Mouse (Mus musculus) hindbrain, embryonic 13.5 days (tissue): ENCODE results near the gene Vasn. TPM values are rescaled to one million over a fixed set of nuclear protein-coding genes. Genes with fewer than 3 reads are reported as not detected.

Experiments used
- ATAC-seq: fragments of 200-750 bp; cut with Nextera tagmentation; 2 replicates; pipeline ENCODE4 v1.8.0; 2017; ENCODE audit warnings: moderate TSS enrichment; ENCODE audit not compliant: low FRiP score
- H3K27ac ChIP-seq: fragments of 300-500 bp; sonication (generic); 2 replicates; pipeline ENCODE4 v1.5.1; 2015; ENCODE audit warnings: inconsistent platforms, mild to moderate bottlenecking, moderate library complexity
- H3K27me3 ChIP-seq: fragments of 300-500 bp; sonication (generic); 2 replicates; pipeline ENCODE4 v1.6.1; 2015; ENCODE audit warnings: mild to moderate bottlenecking, inconsistent platforms
- H3K36me3 ChIP-seq: fragments of 300-500 bp; sonication (generic); 2 replicates; pipeline ENCODE4 v1.6.1; 2015; ENCODE audit warnings: mild to moderate bottlenecking, inconsistent platforms
- H3K4me1 ChIP-seq: fragments of 300-500 bp; sonication (generic); replicated peaks from 2 replicates; pipeline ENCODE4 v1.6.1; 2015; ENCODE audit warnings: inconsistent platforms
- H3K4me2 ChIP-seq: fragments of 300-500 bp; sonication (generic); 2 replicates; pipeline ENCODE4 v1.6.1; 2015; ENCODE audit warnings: inconsistent platforms, mild to moderate bottlenecking, moderate library complexity
- H3K4me3 ChIP-seq: fragments of 300-500 bp; sonication (generic); 2 replicates; pipeline ENCODE4 v1.5.1; 2015; ENCODE audit warnings: mild to moderate bottlenecking, inconsistent platforms
- H3K9ac ChIP-seq: fragments of 300-500 bp; sonication (generic); 2 replicates; pipeline ENCODE4 v1.6.1; 2015; ENCODE audit warnings: mild to moderate bottlenecking, inconsistent platforms
- H3K9me3 ChIP-seq: fragments of 300-500 bp; sonication (generic); 2 replicates; pipeline ENCODE4 v1.6.1; 2016; ENCODE audit warnings: inconsistent platforms
- WGBS: fragments of 180-500 bp; shearing (Covaris S2); methylation state at CpG from one replicate; pipeline ENCODE4 v1.1.7; 2015; 5-methylcytosine and 5-hydroxymethylcytosine counted together
- polyA plus RNA-seq: library from polyadenylated mRNA; unstranded; fragments of >200 nt; fragmentation: Nextera tagmentation; extraction: Ambion mirVana; gene quantifications from 2 replicates; pipeline ENCODE4 v1.2.1, GENCODE M21; 2015

The Vasn gene
- polyA plus RNA-seq, 1 experiment from 2014 or later = 6.3 TPM

DNA sequence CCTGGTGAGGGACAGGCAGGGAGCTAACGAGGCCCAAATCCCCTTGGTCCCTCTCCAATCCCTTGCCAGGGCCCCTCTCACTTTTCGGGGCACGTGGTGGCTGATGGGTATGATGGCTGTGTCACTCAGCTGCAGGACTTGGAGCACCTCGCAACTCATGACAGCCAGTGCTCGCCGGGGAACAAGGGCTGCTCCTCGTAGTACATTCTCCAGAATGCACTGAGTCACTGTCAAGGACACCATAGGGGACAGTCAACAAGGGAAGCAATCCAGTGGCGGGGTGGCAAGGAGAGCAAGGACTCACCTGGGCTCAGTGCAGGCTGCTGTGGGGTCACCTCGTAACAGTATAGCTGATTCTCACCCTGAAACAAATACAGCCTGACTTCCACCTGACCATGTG, 5.1 kb upstream of the Vasn start:
- no peaks in the 10 kb centered on the region for H3K9me3 ChIP-seq
- ATAC-seq = no peak
- no peak overlapping the region for H3K4me2 ChIP-seq
- 89% methylated on average over 9 of the region's 9 CpGs for WGBS
- H3K4me3 ChIP-seq = no peak overlapping the region
- peaks cover 7% of the 10 kb centered on the region for H3K4me1 ChIP-seq
- no peaks in the 10 kb centered on the region for H3K27me3 ChIP-seq
- peaks cover 55% of the 10 kb centered on the region for H3K36me3 ChIP-seq
- no peak overlapping the region for H3K9ac ChIP-seq
- no peak overlapping the region for H3K27ac ChIP-seq

DNA sequence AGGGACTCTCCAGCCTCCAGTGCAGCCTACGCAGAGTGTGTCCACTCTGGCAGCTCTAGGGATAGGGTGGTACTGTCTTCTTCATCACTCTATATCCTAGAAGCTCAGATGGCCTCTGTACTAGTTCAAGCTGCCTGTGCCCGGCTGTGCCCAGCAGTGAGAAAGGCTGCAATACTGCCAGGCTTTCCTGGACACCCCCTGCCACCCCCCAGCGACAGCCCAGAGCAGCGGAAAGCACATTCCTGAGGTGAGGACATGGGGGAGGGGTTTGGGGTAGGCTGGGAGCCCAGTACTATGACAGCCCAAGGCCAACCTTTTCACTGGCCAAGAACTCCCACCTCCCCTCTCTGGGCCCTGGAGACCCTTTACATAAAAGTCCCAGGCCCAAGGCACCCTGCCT, 4.0 kb upstream of the Vasn start:
- no peak for ATAC-seq
- Histone ChIP-seq H3K27me3 (no peaks in the 10 kb centered on the region), H3K27ac (no peak overlapping the region), H3K9ac (peak overlapping the region; percentile 5; the same call in 1 of the 2 replicates), H3K4me3 (no peak overlapping the region), H3K4me2 (no peak overlapping the region), H3K36me3 (peaks cover 46% of the 10 kb centered on the region), H3K9me3 (no peaks in the 10 kb centered on the region), H3K4me1 (peaks cover 18% of the 10 kb centered on the region)
- 75% methylated on average over 4 of the region's 4 CpGs for WGBS

DNA sequence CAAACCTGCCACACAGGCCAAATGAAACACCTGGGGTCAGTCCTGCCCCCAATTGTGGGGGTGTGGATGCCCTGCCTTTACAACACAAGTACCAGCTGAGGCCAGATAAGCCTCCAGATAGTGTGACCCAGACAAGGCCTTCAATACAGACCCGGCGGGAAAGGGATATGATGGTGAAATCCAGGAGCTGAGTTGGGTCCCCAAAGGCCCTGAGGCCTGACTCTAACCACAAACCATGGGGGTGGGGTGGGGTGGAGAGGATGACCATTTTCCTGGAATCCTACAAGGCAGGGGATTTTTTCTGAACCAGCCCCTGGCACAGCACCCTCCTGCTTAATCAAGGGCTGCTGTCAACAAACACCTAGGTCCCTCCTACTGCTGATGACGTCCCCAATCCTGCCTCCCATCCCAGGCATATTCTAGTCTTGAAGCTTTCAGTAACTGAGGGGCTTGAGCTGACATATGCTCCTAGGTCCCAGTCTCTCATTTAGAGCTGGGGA, 800 bp upstream of the Vasn start:
- Histone ChIP-seq H3K36me3 (peaks cover 23% of the 10 kb centered on the region), H3K27me3 (no peaks in the 10 kb centered on the region), H3K4me2 (no peak overlapping the region), H3K27ac (no peak overlapping the region), H3K9ac (no peak overlapping the region), H3K4me1 (peaks cover 50% of the 10 kb centered on the region), H3K4me3 (no peak overlapping the region), H3K9me3 (no peaks in the 10 kb centered on the region)
- 95% methylated on average over 3 of the region's 3 CpGs for WGBS
- no peak for ATAC-seq

DNA sequence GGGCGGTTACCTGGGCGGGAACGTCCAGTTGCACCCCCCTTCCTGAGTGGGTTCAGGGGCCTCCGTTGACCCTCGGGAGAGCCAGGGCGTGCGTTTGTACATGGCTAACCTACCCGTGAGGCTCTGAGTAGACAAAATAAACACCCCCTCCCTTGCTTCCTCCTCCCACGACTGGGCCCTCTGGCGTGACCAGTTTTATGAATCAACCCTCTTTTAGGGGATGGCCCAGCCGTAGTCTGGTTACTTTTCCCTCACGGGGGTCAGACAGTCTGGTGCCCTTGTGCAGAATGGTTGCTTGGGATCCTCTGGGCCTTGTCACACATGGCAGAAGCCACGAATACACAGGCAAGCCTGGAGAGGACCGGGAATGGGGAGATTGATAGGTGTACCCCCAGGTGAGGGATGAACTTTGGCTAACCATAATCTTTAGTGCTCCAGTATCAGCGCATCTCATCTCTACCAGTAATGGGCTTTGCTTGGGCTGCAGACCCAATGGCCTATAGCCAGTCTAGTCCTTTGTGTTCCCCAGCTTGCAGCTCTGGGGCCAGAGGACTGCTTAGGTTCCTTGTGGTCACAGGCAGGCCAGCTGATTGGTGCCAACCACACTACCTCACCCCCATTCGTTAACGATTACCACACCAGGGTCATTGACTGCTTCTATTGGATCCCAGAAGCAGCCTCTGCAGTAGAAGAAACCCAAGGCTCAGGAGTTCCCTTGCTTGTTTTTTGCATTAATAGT, 695 bp downstream of the Vasn start:
- H3K9me3 ChIP-seq = no peaks in the 10 kb centered on the region
- H3K4me1 ChIP-seq = peaks cover 59% of the 10 kb centered on the region
- H3K36me3 ChIP-seq = 0 out of 2 replicates have a peak, but pooled peaks cover 12% of the 10 kb centered on the region
- peak; percentile 29; the same call in 1 of the 2 replicates for ATAC-seq
- H3K27me3 ChIP-seq = no peaks in the 10 kb centered on the region
- peak overlapping the region; percentile 77 for H3K9ac ChIP-seq
- peak overlapping the region; percentile 70 for H3K27ac ChIP-seq
- peak overlapping the region; percentile 80 for H3K4me2 ChIP-seq
- 9% methylated on average over 17 of the region's 17 CpGs for WGBS
- H3K4me3 ChIP-seq = peak overlapping the region; percentile 53

DNA sequence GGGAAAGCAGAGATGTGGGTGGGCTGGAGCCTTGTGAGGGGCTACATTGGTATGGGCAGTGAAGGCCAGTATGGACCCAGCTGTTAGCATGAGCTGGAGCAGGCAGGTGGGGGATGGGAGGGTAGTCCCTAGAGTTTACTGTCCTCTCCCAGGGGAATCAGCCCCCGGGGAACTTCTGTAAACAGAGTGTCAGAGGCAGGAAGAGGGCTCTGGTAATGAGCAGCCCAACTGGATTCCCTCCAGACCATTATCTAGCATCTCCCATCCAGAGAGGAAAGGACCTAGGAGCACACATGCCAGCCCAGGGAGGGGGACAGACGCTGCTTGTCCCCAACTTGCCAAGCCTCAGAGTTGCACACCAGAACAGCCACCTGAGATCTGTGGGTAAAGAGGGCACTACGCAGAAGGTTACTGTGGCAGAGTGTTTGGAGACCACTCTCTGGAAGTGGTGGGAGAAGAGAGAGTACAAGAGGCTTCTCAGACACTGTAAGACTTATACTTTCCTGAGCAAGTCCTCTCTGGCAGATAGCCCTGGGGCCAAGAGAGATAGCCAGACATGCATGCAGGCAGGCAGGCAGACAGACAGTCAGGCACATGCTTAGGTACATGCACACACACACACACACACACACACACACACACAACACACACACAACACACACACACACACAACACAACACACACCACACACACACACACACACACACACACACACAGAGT, 1.5 kb downstream of the Vasn start:
- peak overlapping the region; percentile 80 for H3K4me2 ChIP-seq
- no peaks in the 10 kb centered on the region for H3K27me3 ChIP-seq
- H3K27ac ChIP-seq = peak overlapping the region; percentile 58
- H3K9ac ChIP-seq = peak overlapping the region; percentile 77
- ATAC-seq = no peak
- 37% methylated on average over 3 of the region's 3 CpGs for whole genome bisulfite sequencing
- H3K36me3 ChIP-seq = 0 out of 2 replicates have a peak, but pooled peaks cover 12% of the 10 kb centered on the region
- H3K4me1 ChIP-seq = peaks cover 59% of the 10 kb centered on the region
- H3K9me3 ChIP-seq = no peaks in the 10 kb centered on the region
- peak overlapping the region; percentile 53 for H3K4me3 ChIP-seq

DNA sequence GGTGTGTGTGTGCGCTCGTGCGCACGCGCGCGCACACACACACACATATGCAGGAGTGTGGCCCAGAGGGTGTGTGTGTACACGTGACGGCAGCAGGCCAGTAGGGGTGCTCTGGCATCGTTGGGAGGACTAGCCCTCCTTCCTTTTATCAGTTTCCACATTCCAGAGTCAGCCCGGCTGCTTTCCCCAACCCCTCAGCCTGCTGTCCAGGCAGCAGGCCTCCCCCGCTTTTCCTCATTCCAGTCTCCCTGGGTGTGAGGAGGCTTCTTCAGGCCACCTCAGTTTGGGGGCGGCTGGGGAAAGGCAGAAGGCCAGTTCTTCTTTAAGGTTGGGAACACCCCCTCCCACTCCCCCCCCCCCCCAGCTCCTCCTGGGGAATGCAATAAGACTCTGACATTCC, 2.4 kb downstream of the Vasn start:
- H3K4me3 ChIP-seq = no peak overlapping the region

DNA sequence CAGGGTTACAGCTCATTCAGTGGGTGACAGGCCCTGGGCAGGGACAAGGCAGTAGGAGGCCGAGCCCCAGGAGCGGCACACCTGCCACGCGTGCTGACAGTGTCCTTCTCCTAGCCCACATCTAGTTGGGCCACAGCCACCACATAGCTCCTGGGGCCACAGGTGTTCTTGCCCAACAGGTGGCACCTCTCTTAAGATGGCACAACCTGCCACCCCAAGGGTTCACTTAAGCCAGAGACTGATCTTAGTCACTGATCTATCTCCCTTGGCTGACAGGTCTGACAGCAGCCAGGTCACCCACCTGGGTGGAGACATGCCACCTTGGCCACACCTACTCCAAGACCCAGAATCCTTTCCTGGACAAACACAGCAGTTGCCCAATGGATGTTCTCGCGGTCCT, 3.2 kb downstream of the Vasn start:
- Histone ChIP-seq H3K9me3 (no peaks in the 10 kb centered on the region), H3K36me3 (peaks cover 6% of the 10 kb centered on the region; the same call in 1 of the 2 replicates), H3K4me3 (no peak overlapping the region), H3K9ac (no peak overlapping the region), H3K4me1 (peaks cover 74% of the 10 kb centered on the region), H3K4me2 (peak overlapping the region; percentile 15), H3K27me3 (no peaks in the 10 kb centered on the region), H3K27ac (peak overlapping the region; percentile 32)
- no peak for ATAC-seq
- WGBS = 77% methylated on average over 6 of the region's 6 CpGs

More for the DNA sequence above, 2.4 kb downstream of the Vasn start:
- Histone ChIP-seq H3K4me2 (peak overlapping the region; percentile 15), H3K27ac (peak overlapping the region; percentile 58), H3K36me3 (0 out of 2 replicates have a peak, but pooled peaks cover 9% of the 10 kb centered on the region), H3K9ac (0 out of 2 replicates have a peak overlapping the region, but pooled peaks have one; percentile 39), H3K9me3 (no peaks in the 10 kb centered on the region), H3K4me1 (peaks cover 67% of the 10 kb centered on the region), H3K27me3 (no peaks in the 10 kb centered on the region)
- ATAC-seq = no peak
- 39% methylated on average over 13 of the region's 13 CpGs for WGBS

DNA sequence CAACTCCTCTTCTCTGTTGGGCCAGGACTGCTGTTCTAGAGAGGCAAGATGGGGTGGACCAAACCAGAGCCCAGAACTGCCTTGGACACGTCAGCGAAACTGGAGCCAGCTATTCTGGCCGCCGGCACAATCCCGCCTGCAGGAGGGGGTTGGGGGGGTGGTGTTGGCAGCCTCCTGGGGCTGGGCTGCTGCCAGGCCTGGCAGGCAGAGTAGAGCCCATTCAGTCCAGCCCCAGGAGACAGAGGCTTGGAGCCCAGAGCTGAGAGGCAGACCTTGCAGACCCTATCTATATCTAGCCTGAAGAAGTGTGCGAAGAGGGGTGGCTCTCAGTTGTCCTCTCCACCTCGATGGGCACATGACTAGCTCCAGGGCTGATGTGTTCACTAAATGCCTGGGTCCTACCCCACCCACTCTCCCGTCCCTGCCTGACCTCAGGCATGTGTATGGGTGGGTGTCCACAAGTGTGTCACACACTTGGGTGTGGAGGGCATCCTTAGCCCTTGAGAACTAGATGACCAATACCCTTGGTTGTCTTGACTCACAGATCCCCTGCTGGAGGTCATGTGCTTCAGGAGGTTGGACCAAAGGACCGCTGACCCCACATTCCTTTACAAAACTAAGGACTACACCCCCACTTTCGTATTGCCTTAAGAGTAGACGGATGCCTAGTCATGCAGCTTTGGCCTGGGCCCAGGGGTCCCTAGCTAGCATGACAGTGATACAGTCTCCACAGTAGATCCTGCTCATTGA, 4.1 kb downstream of the Vasn start:
- Histone ChIP-seq H3K27ac (peak overlapping the region; percentile 32), H3K4me1 (peaks cover 77% of the 10 kb centered on the region), H3K4me3 (no peak overlapping the region)

DNA sequence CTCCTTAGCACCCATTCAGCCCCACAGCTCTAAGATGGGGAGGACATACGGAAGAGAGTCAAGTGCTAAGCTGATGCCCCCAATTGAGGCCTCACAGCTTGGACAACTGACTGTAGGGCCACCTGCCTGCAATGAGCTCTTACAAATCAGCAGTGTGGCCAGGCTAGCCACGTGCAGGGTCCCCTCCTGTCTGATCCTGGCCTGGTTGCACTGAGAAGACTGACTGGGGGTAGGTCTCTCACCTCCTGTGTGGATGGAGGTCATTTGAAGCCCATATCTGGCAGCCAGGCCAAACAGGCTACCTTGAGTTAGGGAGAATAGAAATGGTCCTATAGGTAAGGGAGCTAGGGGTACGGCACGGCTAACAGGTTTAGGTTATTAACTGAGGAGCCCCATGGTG, 6.1 kb downstream of the Vasn start:
- Histone ChIP-seq H3K27ac (no peak overlapping the region), H3K9ac (no peak overlapping the region), H3K9me3 (no peaks in the 10 kb centered on the region), H3K4me1 (peaks cover 58% of the 10 kb centered on the region), H3K4me3 (no peak overlapping the region), H3K4me2 (no peak overlapping the region), H3K27me3 (no peaks in the 10 kb centered on the region), H3K36me3 (peaks cover 34% of the 10 kb centered on the region)
- no peak for ATAC-seq
- WGBS = 86% methylated on average over 4 of the region's 4 CpGs

More for the DNA sequence above, 4.1 kb downstream of the Vasn start:
- Histone ChIP-seq H3K36me3 (peaks cover 15% of the 10 kb centered on the region), H3K27me3 (no peaks in the 10 kb centered on the region), H3K4me2 (no peak overlapping the region), H3K9ac (no peak overlapping the region), H3K9me3 (no peaks in the 10 kb centered on the region)
- WGBS = 67% methylated on average over 11 of the region's 11 CpGs
- ATAC-seq = peak; percentile 14; the same call in 1 of the 2 replicates

DNA sequence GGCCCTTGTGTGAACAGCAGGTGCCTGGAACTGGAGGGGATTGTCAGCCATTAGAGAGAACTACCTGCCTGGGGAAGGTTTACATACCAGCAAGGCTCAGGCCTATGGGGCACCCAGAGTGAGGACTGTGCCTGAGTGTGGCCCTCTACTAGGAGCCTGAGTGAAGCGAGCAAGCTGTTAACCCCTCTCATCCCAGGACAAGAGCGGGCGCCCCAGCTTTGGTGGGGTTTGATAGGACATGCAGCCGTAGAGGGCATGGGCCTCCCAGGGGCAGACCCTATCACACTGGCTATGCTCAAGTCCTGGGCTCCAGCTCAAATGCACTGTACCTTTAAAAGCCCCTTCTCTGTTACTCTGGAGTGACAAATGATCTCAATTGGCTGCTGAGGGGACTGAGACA, 7.1 kb downstream of the Vasn start:
- Histone ChIP-seq H3K27me3 (no peaks in the 10 kb centered on the region), H3K4me1 (peaks cover 53% of the 10 kb centered on the region), H3K9ac (peak overlapping the region; percentile 19; the same call in 1 of the 2 replicates), H3K9me3 (no peaks in the 10 kb centered on the region), H3K4me3 (no peak overlapping the region), H3K4me2 (no peak overlapping the region), H3K36me3 (peaks cover 44% of the 10 kb centered on the region), H3K27ac (peak overlapping the region; percentile 1; the same call in 1 of the 2 replicates)
- 73% methylated on average over 4 of the region's 4 CpGs for WGBS
- no peak for ATAC-seq

DNA sequence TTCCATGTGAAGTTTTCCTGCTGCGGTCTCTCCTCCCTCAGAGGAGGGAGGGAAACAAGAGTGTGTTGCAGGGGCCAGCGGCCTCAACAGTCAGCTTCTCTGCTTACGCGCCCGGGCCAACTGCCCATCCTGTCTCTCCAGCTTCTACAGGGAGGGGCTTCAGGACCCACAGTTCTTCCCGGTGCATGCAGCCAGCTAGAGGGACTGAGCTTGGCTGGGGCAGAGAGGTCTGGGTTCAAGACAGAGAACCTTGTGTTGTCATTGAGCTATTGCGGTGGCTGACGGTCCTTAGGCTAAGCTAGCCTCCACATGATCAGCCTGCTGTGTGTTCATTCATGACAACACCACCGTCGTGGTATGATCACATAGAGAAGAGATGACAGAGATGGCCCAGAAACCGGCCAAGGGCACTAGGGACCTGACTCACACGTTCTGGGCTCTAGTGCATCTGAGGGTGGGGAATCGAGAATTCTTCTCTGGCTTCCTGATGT, 8.0 kb downstream of the Vasn start:
- no peak for ATAC-seq
- Histone ChIP-seq H3K4me3 (no peak overlapping the region), H3K27me3 (no peaks in the 10 kb centered on the region), H3K9ac (peak overlapping the region; percentile 19; the same call in 1 of the 2 replicates), H3K4me2 (no peak overlapping the region), H3K4me1 (peaks cover 47% of the 10 kb centered on the region), H3K36me3 (peaks cover 52% of the 10 kb centered on the region), H3K27ac (peak overlapping the region; percentile 1; the same call in 1 of the 2 replicates), H3K9me3 (no peaks in the 10 kb centered on the region)
- 77% methylated on average over 13 of the region's 13 CpGs for WGBS
